Mouse (Mus musculus) lung, embryonic 16.5 days (tissue): ENCODE measurements around the gene Tmem165. TPM values are rescaled to one million over a fixed set of nuclear protein-coding genes. Genes with fewer than 3 reads are reported as not detected.
A peak's percentile ranks its signal among the peaks of the same experiment; 100 is the strongest.

Experiments
- ATAC-seq: fragments of 200-750 bp; cut with Nextera tagmentation; 2 replicates; pipeline ENCODE4 v1.8.0; 2017; ENCODE audit warnings: low read depth, mild to moderate bottlenecking, moderate library complexity
- H3K27ac ChIP-seq: fragments of 300-500 bp; sonication (generic); 2 replicates; pipeline ENCODE4 v1.5.1; 2014; ENCODE audit warnings: mild to moderate bottlenecking, control low read depth, low read length
- H3K27me3 ChIP-seq: fragments of 300-500 bp; sonication (generic); 2 replicates; pipeline ENCODE4 v1.6.1; 2014; ENCODE audit warnings: low read depth, low read length, mixed read lengths; ENCODE audit not compliant: control insufficient read depth, insufficient read depth
- H3K36me3 ChIP-seq: fragments of 300-500 bp; sonication (generic); 2 replicates; pipeline ENCODE4 v1.6.1; 2014; ENCODE audit warnings: low read length; ENCODE audit not compliant: control insufficient read depth, insufficient read depth
- H3K4me1 ChIP-seq: fragments of 300-500 bp; sonication (generic); replicated peaks from 2 replicates; pipeline ENCODE4 v1.6.1; 2014; ENCODE audit warnings: low read length, mixed read lengths; ENCODE audit not compliant: control insufficient read depth, insufficient read depth
- H3K4me2 ChIP-seq: fragments of 300-500 bp; sonication (generic); 2 replicates; pipeline ENCODE4 v1.6.1; 2014; ENCODE audit warnings: low read depth, low read length, control low read depth
- H3K4me3 ChIP-seq: fragments of 300-500 bp; sonication (generic); 2 replicates; pipeline ENCODE4 v1.5.1; 2014; ENCODE audit warnings: mild to moderate bottlenecking, low read length, control low read depth
- H3K9ac ChIP-seq: fragments of 300-500 bp; sonication (generic); 2 replicates; pipeline ENCODE4 v1.6.1; 2014; ENCODE audit warnings: low read length, control low read depth
- H3K9me3 ChIP-seq: fragments of 300-500 bp; sonication (generic); 2 replicates; pipeline ENCODE4 v1.6.1; 2016; ENCODE audit warnings: low read length; ENCODE audit not compliant: control insufficient read depth
- WGBS: fragments of 180-500 bp; shearing (Covaris S2); extraction: QIAGEN DNeasy Blood & Tissue Kit; methylation state at CpG from one replicate; pipeline ENCODE4 v1.1.7; 2014; 5-methylcytosine and 5-hydroxymethylcytosine counted together
- polyA plus RNA-seq: library from polyadenylated mRNA; unstranded; fragments of >200 nt; fragmentation: Nextera tagmentation; extraction: Ambion mirVana; gene quantifications from 2 replicates; pipeline ENCODE4 v1.2.1, GENCODE M21; 2015

The Tmem165 gene
- polyA plus RNA-seq, 1 experiment from 2014 or later: 87.9 TPM

GRCm38 (mm10) chr5:76143356-76143755 lies 40.3 kb upstream of the Tmem165 start:
- Histone ChIP-seq H3K27ac (no peak overlapping the region), H3K4me2 (no peak overlapping the region), H3K27me3 (no peaks in the 10 kb centered on the region), H3K36me3 (no peaks in the 10 kb centered on the region), H3K9ac (no peak overlapping the region), H3K9me3 (no peaks in the 10 kb centered on the region), H3K4me3 (no peak overlapping the region), H3K4me1 (peaks cover 13% of the 10 kb centered on the region)
- no peak for ATAC-seq
- 76% methylated on average over 4 of the region's 4 CpGs for WGBS

- peaks cover 9% of the 10 kb centered on the region; the same call in 1 of the 2 replicates for H3K36me3 ChIP-seq
- peaks cover 2% of the 10 kb centered on the region for H3K4me1 ChIP-seq
- no peaks in the 10 kb centered on the region for H3K27me3 ChIP-seq
- H3K9me3 ChIP-seq: no peaks in the 10 kb centered on the region
- H3K27ac ChIP-seq: no peak overlapping the region
- H3K9ac ChIP-seq: no peak overlapping the region
- H3K4me3 ChIP-seq: no peak overlapping the region
- no peak overlapping the region for H3K4me2 ChIP-seq
- 96% methylated on average over 1 of the region's 1 CpGs for WGBS
- no peak for ATAC-seq
These were observed 37.3 kb upstream of the Tmem165 start for GRCm38 (mm10) chr5:76146401-76146800.

- H3K4me3 ChIP-seq: no peak overlapping the region
- H3K36me3 ChIP-seq: peaks cover 12% of the 10 kb centered on the region
- H3K4me2 ChIP-seq: no peak overlapping the region
- H3K27ac ChIP-seq: no peak overlapping the region
- no peaks in the 10 kb centered on the region for H3K27me3 ChIP-seq
- WGBS: 92% methylated on average over 6 of the region's 6 CpGs
- H3K4me1 ChIP-seq: no peaks in the 10 kb centered on the region
- no peaks in the 10 kb centered on the region for H3K9me3 ChIP-seq
- no peak overlapping the region for H3K9ac ChIP-seq
- no peak for ATAC-seq
These were observed 34.2 kb upstream of the Tmem165 start for GRCm38 (mm10) chr5:76149436-76149835.

- Histone ChIP-seq H3K4me3 (no peak overlapping the region), H3K9me3 (no peaks in the 10 kb centered on the region), H3K27ac (no peak overlapping the region), H3K4me1 (0 out of 2 replicates have a peak, but pooled peaks cover 4% of the 10 kb centered on the region), H3K9ac (no peak overlapping the region), H3K27me3 (no peaks in the 10 kb centered on the region), H3K4me2 (no peak overlapping the region), H3K36me3 (peaks cover 18% of the 10 kb centered on the region)
- 90% methylated on average over 6 of the region's 6 CpGs for WGBS
- ATAC-seq: no peak
These were observed 30.7 kb upstream of the Tmem165 start for GRCm38 (mm10) chr5:76152956-76153355.

GRCm38 (mm10) chr5:76153430-76153829 lies 30.2 kb upstream of the Tmem165 start:
- H3K9ac ChIP-seq: no peak overlapping the region
- H3K36me3 ChIP-seq: peaks cover 18% of the 10 kb centered on the region

GRCm38 (mm10) chr5:76154434-76155165 lies 29.1 kb upstream of the Tmem165 start:
- WGBS: 61% methylated on average over 21 of the region's 21 CpGs
- peaks cover 17% of the 10 kb centered on the region for H3K36me3 ChIP-seq
- H3K9ac ChIP-seq: no peak overlapping the region
- H3K9me3 ChIP-seq: no peaks in the 10 kb centered on the region; the same call in 1 of the 2 replicates
- peaks cover 4% of the 10 kb centered on the region; the same call in 1 of the 2 replicates for H3K4me1 ChIP-seq
- peak; percentile 84 for ATAC-seq
- no peak overlapping the region for H3K4me2 ChIP-seq
- no peaks in the 10 kb centered on the region for H3K27me3 ChIP-seq
- H3K4me3 ChIP-seq: no peak overlapping the region
- H3K27ac ChIP-seq: peak overlapping the region; percentile 41; the same call in 1 of the 2 replicates

More at GRCm38 (mm10) chr5:76153430-76153829, 30.2 kb upstream of the Tmem165 start:
- no peak for ATAC-seq
- Histone ChIP-seq H3K4me1 (peaks cover 4% of the 10 kb centered on the region; the same call in 1 of the 2 replicates), H3K27ac (no peak overlapping the region), H3K4me3 (no peak overlapping the region), H3K4me2 (no peak overlapping the region), H3K27me3 (no peaks in the 10 kb centered on the region), H3K9me3 (no peaks in the 10 kb centered on the region)
- WGBS: 88% methylated on average over 11 of the region's 11 CpGs

GRCm38 (mm10) chr5:76159555-76159954 lies 24.1 kb upstream of the Tmem165 start:
- no peaks in the 10 kb centered on the region for H3K27me3 ChIP-seq
- no peak overlapping the region for H3K4me2 ChIP-seq
- no peak overlapping the region for H3K9ac ChIP-seq
- H3K27ac ChIP-seq: no peak overlapping the region
- no peaks in the 10 kb centered on the region; the same call in 1 of the 2 replicates for H3K9me3 ChIP-seq
- H3K4me1 ChIP-seq: peaks cover 7% of the 10 kb centered on the region; the same call in 1 of the 2 replicates
- no peak for ATAC-seq
- peaks cover 6% of the 10 kb centered on the region for H3K36me3 ChIP-seq
- no peak overlapping the region for H3K4me3 ChIP-seq
- WGBS: 72% methylated on average over 6 of the region's 6 CpGs

GRCm38 (mm10) chr5:76160086-76160485 lies 23.6 kb upstream of the Tmem165 start:
- H3K4me3 ChIP-seq: no peak overlapping the region
- no peak for ATAC-seq

GRCm38 (mm10) chr5:76161491-76161890 lies 22.2 kb upstream of the Tmem165 start:
- Histone ChIP-seq H3K36me3 (peaks cover under 1% of the 10 kb centered on the region), H3K9me3 (no peaks in the 10 kb centered on the region; the same call in 1 of the 2 replicates), H3K27ac (no peak overlapping the region), H3K27me3 (no peaks in the 10 kb centered on the region), H3K4me2 (no peak overlapping the region), H3K4me1 (peaks cover 4% of the 10 kb centered on the region; the same call in 1 of the 2 replicates), H3K9ac (no peak overlapping the region), H3K4me3 (no peak overlapping the region)
- no peak for ATAC-seq
- 87% methylated on average over 6 of the region's 6 CpGs for WGBS

More at GRCm38 (mm10) chr5:76160086-76160485, 23.6 kb upstream of the Tmem165 start:
- Histone ChIP-seq H3K4me2 (no peak overlapping the region), H3K27me3 (no peaks in the 10 kb centered on the region), H3K9ac (no peak overlapping the region), H3K9me3 (no peaks in the 10 kb centered on the region; the same call in 1 of the 2 replicates), H3K27ac (no peak overlapping the region), H3K36me3 (peaks cover 6% of the 10 kb centered on the region), H3K4me1 (peaks cover 4% of the 10 kb centered on the region; the same call in 1 of the 2 replicates)
- WGBS: 44% methylated on average over 3 of the region's 3 CpGs
